Mouse (Mus musculus) heart, adult 10 weeks (tissue): ENCODE measurements around the gene Gm28635. TPM values are rescaled to one million over a fixed set of nuclear protein-coding genes. Genes with fewer than 3 reads are reported as not detected.

ENCODE experiments used
- polyA plus RNA-seq: library from polyadenylated mRNA; stranded (reverse); fragments of 350-450 nt; fragmentation: Illumina TruSeq; extraction: RNeasy Lipid Tissue Mini Kit (QIAGEN cat#74804); gene quantifications from one replicate; pipeline ENCODE4 v1.2.3, GENCODE M21; 2014; ENCODE audit warnings: low read depth, low replicate concordance

The Gm28635 gene
- not detected for polyA plus RNA-seq

DNA sequence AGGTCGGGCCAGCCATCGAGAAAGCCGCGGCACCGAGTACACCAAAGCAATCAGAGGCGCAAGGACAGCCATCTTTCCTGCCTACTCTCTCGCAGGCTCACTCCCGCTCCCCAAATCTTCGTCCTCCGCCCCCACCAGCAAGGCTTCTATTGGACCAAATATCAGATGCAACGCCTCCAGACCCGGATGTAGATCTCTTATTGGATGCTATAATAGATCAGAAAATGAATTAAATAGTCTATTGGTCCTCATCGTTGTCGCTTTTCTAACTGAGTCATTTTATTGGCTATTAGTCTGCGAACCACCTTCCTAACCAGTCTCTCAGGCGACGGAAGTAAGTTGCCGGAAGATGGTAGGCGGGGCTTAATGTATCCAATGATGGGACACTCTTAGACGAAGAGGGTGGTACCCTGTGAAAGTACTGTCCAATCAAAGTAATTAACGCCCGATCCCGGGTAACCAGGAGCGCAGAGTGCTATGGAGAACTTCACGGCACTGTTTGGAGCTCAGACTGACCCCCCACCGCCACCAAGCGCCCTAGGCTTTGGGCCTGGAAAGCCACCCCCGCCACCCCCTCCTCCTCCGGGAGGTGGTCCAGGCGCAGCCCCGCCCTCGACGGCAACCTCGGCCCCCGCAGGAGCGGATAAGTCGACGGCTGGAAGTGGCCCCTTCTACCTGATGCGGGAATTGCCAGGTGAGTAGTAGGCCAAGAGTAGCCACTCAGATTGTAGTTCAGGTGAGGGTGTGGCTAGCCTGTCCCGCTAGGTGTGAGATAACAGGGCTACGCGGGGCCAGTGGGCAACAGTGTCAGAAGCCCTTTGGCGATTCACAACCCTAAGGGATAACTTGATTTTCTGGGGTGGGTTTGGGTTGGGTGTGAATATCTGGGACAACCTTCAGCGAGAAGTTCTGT is at the start of gene Gm28635, which contains the start of gene Med19:
TSS of gene Gm28635 (minus strand) at position 74 of the 913 bp plus-strand sequence.
TSS of gene Med19 (plus strand) at position 435 of the 913 bp plus-strand sequence.

DNA sequence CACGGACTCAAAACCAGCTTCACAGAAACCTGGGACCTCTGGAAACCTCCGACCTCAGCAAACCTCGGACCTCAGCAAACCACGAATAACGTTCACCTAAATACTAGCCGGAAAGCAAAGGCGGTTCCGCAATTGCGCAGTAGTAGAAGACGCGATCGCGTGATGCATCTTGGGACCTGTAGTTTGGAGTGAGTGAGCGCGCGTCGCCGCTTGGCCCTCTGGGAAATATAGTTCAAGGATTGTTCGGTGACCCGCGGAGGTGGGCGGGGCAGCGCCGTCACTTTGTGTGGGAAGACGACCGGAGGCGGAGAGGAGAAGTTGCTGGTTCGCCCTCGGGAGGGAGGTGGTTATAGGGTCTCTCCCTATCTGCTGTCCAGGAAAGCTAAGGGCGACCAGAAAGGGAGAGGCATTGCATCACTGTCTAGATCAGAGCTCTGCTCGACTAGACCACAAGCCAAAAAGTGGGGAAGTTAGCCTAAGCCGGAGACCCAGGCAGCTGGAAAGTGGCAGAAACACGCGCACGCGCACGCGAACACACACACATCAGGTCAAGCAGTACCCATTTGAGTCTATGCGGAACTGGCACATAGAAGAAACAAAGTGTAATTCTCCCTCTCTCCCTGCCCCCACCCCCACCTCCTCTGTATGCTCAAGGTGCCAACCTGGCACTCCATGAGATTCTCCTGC is 49.5 kb upstream of the Gm28635 start, which contains the start of gene Clp1:
TSS of gene Clp1 (minus strand) at position 179 of the 687 bp plus-strand sequence.

DNA sequence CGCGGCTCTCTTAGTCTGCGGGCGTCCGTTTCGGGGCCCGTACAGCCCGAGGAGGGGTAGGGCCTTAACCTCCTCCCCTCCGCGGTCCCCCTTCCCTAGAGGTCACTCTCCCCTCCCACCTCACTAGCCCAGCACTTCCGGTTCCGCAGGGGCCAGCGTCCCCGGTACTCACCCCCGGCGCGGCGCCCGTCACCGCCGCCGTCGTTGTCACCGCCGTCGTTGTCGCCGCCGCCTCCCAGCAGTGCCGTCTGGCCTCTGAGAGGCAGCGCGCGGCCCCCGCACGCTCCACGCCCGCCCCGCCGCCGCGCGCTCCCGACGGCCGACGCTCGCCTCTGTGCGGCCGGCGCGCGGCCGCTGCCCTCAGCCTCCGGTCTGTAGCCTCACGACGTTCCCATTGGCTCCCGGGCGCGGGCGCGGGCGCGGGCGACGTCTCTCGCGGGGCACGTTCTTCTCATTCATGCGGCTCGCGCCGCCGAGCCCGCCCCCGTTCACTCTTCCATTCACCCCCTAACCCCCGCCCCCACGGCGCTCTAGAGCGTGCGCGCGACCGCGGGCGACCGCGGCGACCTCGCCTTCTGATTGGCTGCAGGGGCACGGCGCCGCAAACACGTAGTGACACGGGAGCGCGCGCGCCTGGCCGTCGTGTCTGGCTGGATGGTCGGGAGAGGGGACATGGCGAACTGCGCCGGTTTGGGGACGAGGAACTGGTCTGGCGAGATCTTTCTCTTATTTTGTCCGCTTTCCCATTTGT is 37.1 kb upstream of the Gm28635 start, which contains the start of gene Zdhhc5:
TSS of gene Zdhhc5 (minus strand) at position 370 of the 751 bp plus-strand sequence.

DNA sequence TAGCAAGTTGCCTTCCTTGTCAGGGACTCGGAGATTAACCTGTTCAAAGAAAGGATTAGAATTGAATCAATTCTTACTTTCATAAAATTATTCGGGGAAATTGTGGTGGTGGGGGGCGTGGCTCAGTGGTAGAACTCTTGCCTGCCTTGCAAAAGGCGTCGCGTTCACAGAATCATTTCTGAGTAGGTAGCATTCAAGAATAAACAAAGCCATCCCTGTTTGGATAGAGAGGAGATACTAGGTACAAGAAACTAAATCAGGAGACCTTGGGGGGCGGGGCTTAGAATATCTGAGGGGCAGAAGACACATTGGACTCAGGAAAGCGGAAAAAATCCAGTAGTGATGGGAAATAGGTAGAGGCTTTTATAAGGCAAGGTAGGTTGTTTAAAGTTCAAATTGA is 1.2 kb upstream of the Gm28635 start, which contains the start of gene Tmx2:
TSS of gene Tmx2 (minus strand) at position 125 of the 400 bp plus-strand sequence.

DNA sequence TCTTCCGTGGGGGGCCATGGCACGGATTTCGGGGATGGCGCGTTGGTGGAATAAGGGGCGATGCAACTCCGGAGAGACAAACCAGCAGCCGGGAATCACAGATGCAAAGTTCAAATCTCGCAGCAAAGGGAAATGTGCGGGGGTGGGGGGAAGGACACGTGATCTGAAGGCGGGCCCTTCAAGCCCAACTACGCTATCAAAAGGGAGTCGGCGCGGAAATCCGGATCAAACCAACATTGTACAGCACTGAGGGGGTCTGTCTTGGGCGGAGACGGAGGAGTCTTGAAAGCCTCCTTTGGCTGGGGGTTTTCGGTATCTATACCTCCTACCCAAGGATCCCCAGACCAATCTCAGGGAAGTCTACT is 7.3 kb downstream of the Gm28635 start, which contains the start of gene Selenoh:
TSS of gene Selenoh (minus strand) at position 202 of the 365 bp plus-strand sequence.

DNA sequence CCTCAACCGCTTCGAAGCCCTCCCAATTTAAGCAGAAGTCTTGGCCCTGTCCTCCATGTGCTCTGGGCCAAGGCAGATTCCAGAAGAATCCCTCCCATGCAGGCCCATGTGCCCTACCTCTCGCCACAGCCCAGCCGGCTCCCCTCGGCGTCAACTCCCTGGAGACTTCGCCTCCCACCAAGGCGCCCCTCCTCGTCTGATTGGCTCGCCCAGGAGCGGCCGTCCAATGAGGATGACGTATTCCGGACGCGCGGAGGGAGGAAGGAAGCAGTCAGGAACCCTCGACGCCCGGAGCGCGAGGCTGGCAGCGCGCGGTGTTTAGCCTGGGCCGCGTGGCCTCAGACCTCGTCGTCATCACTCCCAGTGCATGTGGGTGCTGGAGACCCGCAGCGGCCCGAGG is 19.0 kb downstream of the Gm28635 start, which contains the start of gene Btbd18:
TSS of gene Btbd18 (plus strand) at position 274 of the 400 bp plus-strand sequence.

DNA sequence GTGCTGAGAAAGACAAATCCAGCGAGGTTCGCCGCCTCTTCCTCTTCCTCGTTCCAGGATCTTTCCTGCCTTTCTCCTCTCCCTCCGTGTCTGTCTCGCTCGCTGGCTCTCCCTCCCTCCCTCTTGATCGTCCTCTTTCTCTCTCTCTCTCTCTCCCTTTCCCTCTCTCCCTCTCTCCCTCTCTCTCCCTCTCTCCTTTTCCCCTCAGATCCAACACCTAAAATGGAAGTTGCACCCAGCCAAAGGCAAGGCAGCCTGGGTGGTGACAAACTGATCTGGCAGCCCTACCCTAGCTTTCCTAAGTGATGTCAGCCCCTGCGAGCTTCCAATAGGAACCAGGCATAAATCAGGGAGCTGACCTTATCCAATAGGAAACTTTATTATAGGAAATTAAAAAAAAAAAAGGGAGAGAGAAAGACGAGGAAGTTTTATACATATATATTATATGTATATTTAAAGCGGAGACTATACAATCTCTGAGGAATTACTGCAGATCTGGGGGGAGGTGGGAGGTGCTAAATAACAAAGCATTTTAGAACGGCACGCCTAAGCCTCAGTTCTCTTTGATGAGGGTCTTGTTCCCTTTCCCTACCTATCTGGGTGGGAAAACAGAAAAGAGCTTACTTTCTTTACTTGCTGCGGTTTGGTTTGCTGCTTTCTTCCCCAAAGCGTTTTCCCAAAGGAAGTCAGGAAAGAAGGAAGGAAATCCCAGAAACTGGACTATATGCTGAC is 27.2 kb downstream of the Gm28635 start, which contains the start of gene Ctnnd1:
TSS of gene Ctnnd1 (minus strand) at position 302 of the 732 bp plus-strand sequence.

Other genes with a start within 250 kb of the Gm28635 start
- gene Tfpi, start 201.3 kb downstream of the Gm28635 start, polyA plus RNA-seq: 96.4 TPM
- 50.6 TPM for gene Ctnnd1, start 27.3 kb downstream of the Gm28635 start, polyA plus RNA-seq
- not detected for gene Btbd18, start 19.0 kb downstream of the Gm28635 start, polyA plus RNA-seq
- gene Selenoh, start 7.3 kb downstream of the Gm28635 start, polyA plus RNA-seq: 31.5 TPM
- 15.4 TPM for gene Med19, start 361 bp upstream of the Gm28635 start, polyA plus RNA-seq
- gene Tmx2, start 1.1 kb upstream of the Gm28635 start, polyA plus RNA-seq: 102 TPM
- 53.7 TPM for gene Zdhhc5, start 37.1 kb upstream of the Gm28635 start, polyA plus RNA-seq
- 4.6 TPM for gene Clp1, start 49.3 kb upstream of the Gm28635 start, polyA plus RNA-seq
- gene Ypel4, start 56.0 kb upstream of the Gm28635 start, polyA plus RNA-seq: 2.2 TPM
- gene Gm19426, start 65.6 kb upstream of the Gm28635 start, polyA plus RNA-seq: 2.0 TPM
- gene Serping1, start 97.4 kb upstream of the Gm28635 start, polyA plus RNA-seq: 157 TPM
- 20.4 TPM for gene Ube2l6, start 120.8 kb upstream of the Gm28635 start, polyA plus RNA-seq
- gene Smtnl1, start 144.6 kb upstream of the Gm28635 start, polyA plus RNA-seq: not detected
- 113 TPM for gene Timm10, start 149.0 kb upstream of the Gm28635 start, polyA plus RNA-seq
- 2.1 TPM for gene Slc43a1, start 160.8 kb upstream of the Gm28635 start, polyA plus RNA-seq
- gene Rtn4rl2, start 208.7 kb upstream of the Gm28635 start, polyA plus RNA-seq: 1.5 TPM